Mouse (Mus musculus) midbrain, postnatal 0 days (tissue): ENCODE measurements at regions not wholly inside any gene's neighbourhood (a gene's known extent, or its start where the extent isn't known, plus 50 kb on each side); places are given as distances from the start of the nearest gene placed in this dataset.

Experiments
- ATAC-seq: fragments of 200-750 bp; cut with Nextera tagmentation; 2 replicates; pipeline ENCODE4 v1.8.0; 2017; ENCODE audit warnings: moderate number of reproducible peaks, mild to moderate bottlenecking, moderate TSS enrichment, moderate library complexity; ENCODE audit not compliant: low FRiP score
- DNase-seq: peaks from one replicate; pipeline ENCODE4 v3.0.0-alpha.2; 2015; ENCODE audit warnings: low spot score
- H3K27ac ChIP-seq: fragments of 300-500 bp; sonication (generic); 2 replicates; pipeline ENCODE4 v1.5.1; 2014; ENCODE audit warnings: low read depth, mild to moderate bottlenecking, low read length, mixed read lengths
- H3K27me3 ChIP-seq: fragments of 300-500 bp; sonication (generic); 2 replicates; pipeline ENCODE4 v1.6.1; 2014; ENCODE audit warnings: low read length, control low read depth, mixed read lengths; ENCODE audit not compliant: insufficient read depth
- H3K36me3 ChIP-seq: fragments of 300-500 bp; sonication (generic); 2 replicates; pipeline ENCODE4 v1.6.1; 2014; ENCODE audit warnings: low read length, control low read depth, mixed read lengths; ENCODE audit not compliant: insufficient read depth
- H3K4me1 ChIP-seq: fragments of 300-500 bp; sonication (generic); 2 replicates; pipeline ENCODE4 v1.6.1; 2014; ENCODE audit warnings: mild to moderate bottlenecking, control low read depth, antibody characterized with exemption, low read length, mixed read lengths; ENCODE audit not compliant: insufficient read depth
- H3K4me2 ChIP-seq: fragments of 300-500 bp; sonication (generic); 2 replicates; pipeline ENCODE4 v1.6.1; 2014; ENCODE audit warnings: low read depth, mild to moderate bottlenecking, low read length, mixed read lengths; ENCODE audit not compliant: poor library complexity, severe bottlenecking
- H3K4me3 ChIP-seq: fragments of 300-500 bp; sonication (generic); 2 replicates; pipeline ENCODE4 v1.5.1; 2014; ENCODE audit warnings: low read depth, mild to moderate bottlenecking, low read length, moderate library complexity
- H3K9ac ChIP-seq: fragments of 300-500 bp; sonication (generic); replicated peaks from 2 replicates; pipeline ENCODE4 v1.6.1; 2014; ENCODE audit warnings: mild to moderate bottlenecking, low read length, moderate library complexity, mixed read lengths; ENCODE audit not compliant: poor library complexity, severe bottlenecking
- H3K9me3 ChIP-seq: fragments of 300-500 bp; sonication (generic); 2 replicates; pipeline ENCODE4 v1.6.1; 2016; ENCODE audit warnings: low read length, control low read depth
- CTCF ChIP-seq: IDR thresholded peaks from 2 replicates; pipeline ENCODE4 v1.5.1; 2016; ENCODE audit warnings: antibody characterized with exemption, mild to moderate bottlenecking
- WGBS: fragments of 180-500 bp; shearing (Covaris S2); extraction: QIAGEN DNeasy Blood & Tissue Kit; methylation state at CpG from one replicate; pipeline ENCODE4 v1.1.7; 2014; 5-methylcytosine and 5-hydroxymethylcytosine counted together

- TF ChIP-seq CTCF: no peak
- no peaks in the 10 kb centered on the region for H3K9me3 ChIP-seq
- no peak overlapping the region for H3K9ac ChIP-seq
- H3K4me3 ChIP-seq: no peak overlapping the region
- no peaks in the 10 kb centered on the region for H3K36me3 ChIP-seq
- DNase-seq (no peak), ATAC-seq (no peak)
- H3K27ac ChIP-seq: no peak overlapping the region
- H3K4me1 ChIP-seq: no peaks in the 10 kb centered on the region
- no peaks in the 10 kb centered on the region for H3K27me3 ChIP-seq
- no peak overlapping the region for H3K4me2 ChIP-seq
- WGBS: 62% methylated on average over 4 of the region's 4 CpGs
Observed at GRCm38 (mm10) chr8:67143479-67143878, 283.5 kb downstream of the Naf1 start.

GRCm38 (mm10) chr8:67181741-67182140 is 321.7 kb downstream of the Naf1 start:
- H3K9me3 ChIP-seq: no peaks in the 10 kb centered on the region
- H3K4me2 ChIP-seq: no peak overlapping the region
- H3K27me3 ChIP-seq: no peaks in the 10 kb centered on the region
- no peak overlapping the region for H3K9ac ChIP-seq
- H3K4me3 ChIP-seq: no peak overlapping the region
- DNase-seq (no peak), ATAC-seq (no peak)
- H3K27ac ChIP-seq: no peak overlapping the region
- no peak for TF ChIP-seq CTCF
- 69% methylated on average over 5 of the region's 5 CpGs for WGBS
- H3K4me1 ChIP-seq: no peaks in the 10 kb centered on the region
- no peaks in the 10 kb centered on the region for H3K36me3 ChIP-seq

GRCm38 (mm10) chr8:67199213-67199612 is 324.4 kb upstream of the Nat3 start:
- Histone ChIP-seq H3K9ac (no peak overlapping the region), H3K4me1 (no peaks in the 10 kb centered on the region), H3K27me3 (no peaks in the 10 kb centered on the region), H3K27ac (no peak overlapping the region), H3K36me3 (no peaks in the 10 kb centered on the region), H3K9me3 (no peaks in the 10 kb centered on the region), H3K4me3 (no peak overlapping the region), H3K4me2 (no peak overlapping the region)
- ATAC-seq (no peak), DNase-seq (no peak)
- TF ChIP-seq CTCF: no peak

DNA sequence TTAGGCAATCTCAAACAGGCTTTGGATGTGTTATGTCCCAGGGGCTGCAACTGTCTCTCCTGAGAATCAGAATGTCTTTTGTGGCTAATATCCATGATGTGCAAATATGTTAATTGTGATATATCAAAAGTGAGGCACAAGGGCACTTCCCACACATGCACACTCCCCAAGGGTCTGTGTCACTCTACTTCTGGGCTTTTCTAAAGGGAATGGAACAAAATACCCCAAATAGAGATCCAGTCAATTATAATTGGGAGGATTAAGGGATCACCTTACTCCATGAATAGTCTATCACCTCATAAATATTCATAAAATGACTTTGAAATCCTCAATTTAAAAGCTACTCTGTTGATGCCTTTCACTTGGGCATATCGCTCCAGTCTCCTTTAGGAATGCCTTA is 317.6 kb upstream of the Nat3 start:
- Histone ChIP-seq H3K9ac (no peak overlapping the region), H3K4me2 (no peak overlapping the region), H3K9me3 (no peaks in the 10 kb centered on the region), H3K27ac (no peak overlapping the region), H3K27me3 (no peaks in the 10 kb centered on the region), H3K36me3 (no peaks in the 10 kb centered on the region), H3K4me1 (no peaks in the 10 kb centered on the region), H3K4me3 (no peak overlapping the region)
- ATAC-seq (no peak), DNase-seq (no peak)
- WGBS: 17% methylated on average over 1 of the region's 1 CpGs
- no peak for TF ChIP-seq CTCF

- H3K4me3 ChIP-seq: no peak overlapping the region
- H3K9ac ChIP-seq: no peak overlapping the region
- ATAC-seq (no peak), DNase-seq (no peak)
- no peak overlapping the region for H3K27ac ChIP-seq
- no peaks in the 10 kb centered on the region for H3K27me3 ChIP-seq
- H3K9me3 ChIP-seq: no peaks in the 10 kb centered on the region
- H3K4me2 ChIP-seq: no peak overlapping the region
- H3K36me3 ChIP-seq: no peaks in the 10 kb centered on the region
- H3K4me1 ChIP-seq: no peaks in the 10 kb centered on the region
- no peak for TF ChIP-seq CTCF
- WGBS: 79% methylated on average over 7 of the region's 7 CpGs
Observed at GRCm38 (mm10) chr8:67231921-67232701, 291.5 kb upstream of the Nat3 start.

GRCm38 (mm10) chr8:67238934-67239333 is 284.7 kb upstream of the Nat3 start:
- no peak overlapping the region for H3K9ac ChIP-seq
- no peak overlapping the region for H3K4me3 ChIP-seq
- H3K27me3 ChIP-seq: no peaks in the 10 kb centered on the region
- H3K4me2 ChIP-seq: no peak overlapping the region
- no peaks in the 10 kb centered on the region for H3K36me3 ChIP-seq
- H3K4me1 ChIP-seq: no peaks in the 10 kb centered on the region
- no peak overlapping the region for H3K27ac ChIP-seq
- WGBS: 76% methylated on average over 1 of the region's 1 CpGs
- no peaks in the 10 kb centered on the region for H3K9me3 ChIP-seq
- DNase-seq: peak; percentile 40
- ATAC-seq: no peak
- TF ChIP-seq CTCF: no peak
